Mouse (Mus musculus) gonadal fat pad, adult 2 months (tissue): Measurements from ENCODE around the gene Pard6b. TPM values are rescaled to one million over a fixed set of nuclear protein-coding genes. Genes with fewer than 3 reads are reported as not detected.

Experiments used
- DNase-seq: peaks from one replicate; pipeline ENCODE4 v3.0.0-alpha.2; 2012; ENCODE audit warnings: low read depth
- polyA plus RNA-seq: library from polyadenylated mRNA; depleted of rRNA; stranded (reverse); fragments of >200 nt; gene quantifications from 2 replicates; pipeline ENCODE4 v1.2.3, GENCODE M21; 2012

The Pard6b gene
- polyA plus RNA-seq, 1 experiment = 8.9 TPM

DNA sequence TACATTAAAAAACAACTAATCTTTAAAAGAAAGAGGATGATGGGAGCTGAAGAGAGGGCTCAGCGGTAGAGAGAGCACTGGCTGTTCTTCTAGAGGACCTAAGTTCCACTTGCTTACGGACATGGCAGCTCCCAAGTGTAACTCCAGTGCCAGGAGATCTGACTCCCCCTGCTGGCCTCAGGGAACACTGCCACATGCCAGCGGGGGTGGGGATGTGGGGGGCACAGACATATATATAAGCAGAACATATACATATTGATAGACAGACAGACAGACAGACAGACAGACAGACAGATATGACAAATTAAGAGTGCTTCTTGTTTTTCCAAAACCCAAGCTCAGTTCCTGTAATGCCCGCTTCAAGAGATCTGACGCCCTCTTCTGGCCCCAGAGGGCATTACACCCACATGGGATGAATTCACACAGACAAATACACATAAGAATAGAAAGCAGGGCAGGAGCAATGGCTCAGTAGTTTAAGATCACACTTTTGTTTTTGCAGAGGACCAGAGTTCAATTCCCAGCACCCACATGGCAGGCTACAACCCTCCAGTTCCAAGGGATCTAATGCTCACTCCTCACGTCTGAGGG, 21.5 kb upstream of the Pard6b start:
- DNase-seq = no peak

- DNase-seq = no peak
These were observed 17.1 kb upstream of the Pard6b start for GRCm38 (mm10) chr2:168063712-168064111.

DNA sequence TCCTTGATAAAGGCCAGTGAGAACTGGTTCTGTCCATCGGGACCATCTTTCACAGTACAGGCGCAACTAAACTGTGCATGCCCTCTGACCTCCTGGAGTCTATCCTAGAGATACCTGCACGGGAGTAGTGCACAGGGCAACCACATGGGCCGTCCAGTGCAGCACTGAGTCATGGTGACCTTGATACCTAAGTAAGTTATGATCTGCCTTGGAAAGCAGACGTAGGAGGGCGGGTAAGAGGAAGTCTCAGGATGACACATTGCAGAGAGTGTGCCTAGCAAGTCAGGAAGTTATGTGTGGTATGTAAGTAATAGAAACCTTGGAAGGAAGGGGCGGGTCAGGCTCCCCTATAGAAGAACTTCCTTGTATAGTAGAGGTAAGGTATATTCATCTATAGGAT, 15.3 kb upstream of the Pard6b start:
- no peak for DNase-seq

- no peak for DNase-seq
These were observed 14.0 kb upstream of the Pard6b start for GRCm38 (mm10) chr2:168066783-168067182.

GRCm38 (mm10) chr2:168070425-168070824, 10.4 kb upstream of the Pard6b start:
- DNase-seq = no peak

DNA sequence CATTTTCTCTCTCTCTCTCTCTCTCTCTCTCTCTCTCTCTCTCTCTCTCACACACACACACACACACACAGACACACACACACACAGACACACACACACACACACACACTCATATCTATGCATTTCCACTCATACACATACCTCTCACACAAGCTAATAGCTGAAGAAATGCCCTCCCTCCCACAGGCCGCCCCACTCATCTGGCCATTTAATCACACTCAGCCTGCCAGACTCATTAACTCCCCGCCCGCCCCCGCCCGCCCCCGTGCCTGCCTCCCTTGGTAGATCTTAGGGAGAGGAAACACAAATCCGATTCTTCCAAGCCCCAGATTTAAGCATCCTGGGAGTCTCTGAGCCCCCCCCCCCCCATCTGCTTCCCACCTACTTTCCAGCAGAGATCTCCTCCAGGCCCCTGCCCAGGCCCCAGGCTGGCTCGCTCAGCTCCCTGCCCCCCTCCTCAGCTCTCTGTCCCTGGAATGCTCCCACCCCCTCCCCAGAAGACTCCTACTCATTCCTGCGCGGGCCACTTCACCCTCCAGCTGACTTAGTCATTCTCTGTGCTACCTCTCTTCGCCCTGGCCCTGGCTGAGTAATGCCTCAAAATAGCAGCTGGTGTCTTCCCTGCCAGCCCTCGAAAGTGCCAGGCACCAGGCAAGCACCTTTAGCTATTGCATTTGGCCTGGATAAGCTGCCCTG, 8.2 kb upstream of the Pard6b start:
- no peak for DNase-seq

GRCm38 (mm10) chr2:168073722-168074121, 7.1 kb upstream of the Pard6b start:
- no peak for DNase-seq

GRCm38 (mm10) chr2:168074457-168074856, 6.3 kb upstream of the Pard6b start:
- DNase-seq = no peak

GRCm38 (mm10) chr2:168076840-168077576, 3.8 kb upstream of the Pard6b start:
- no peak for DNase-seq

GRCm38 (mm10) chr2:168078107-168078830, 2.5 kb upstream of the Pard6b start:
- no peak for DNase-seq

- no peak for DNase-seq
These were observed 612 bp downstream of the Pard6b start for GRCm38 (mm10) chr2:168081299-168081932.

- no peak for DNase-seq
These were observed 1.1 kb downstream of the Pard6b start for GRCm38 (mm10) chr2:168081933-168082306.

DNA sequence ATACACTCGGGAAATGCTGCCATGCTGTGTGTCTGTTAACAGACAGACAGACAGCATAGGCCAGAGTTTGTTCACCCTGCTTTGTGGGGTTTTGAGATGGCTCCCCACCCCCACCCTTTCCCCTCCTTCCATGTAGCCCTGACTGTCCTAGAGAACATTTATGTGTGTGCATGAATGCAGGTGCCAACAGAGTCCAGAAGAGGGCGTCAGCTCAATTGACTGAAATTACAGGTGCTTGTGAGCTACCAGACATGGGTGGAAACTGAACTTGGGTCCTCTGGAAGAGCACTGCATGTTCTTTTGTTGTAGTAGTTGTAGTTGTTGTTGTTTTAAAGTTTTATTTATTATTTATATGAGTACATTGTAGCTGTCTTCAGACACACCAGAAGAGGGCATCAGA, 2.8 kb downstream of the Pard6b start:
- DNase-seq = no peak

DNA sequence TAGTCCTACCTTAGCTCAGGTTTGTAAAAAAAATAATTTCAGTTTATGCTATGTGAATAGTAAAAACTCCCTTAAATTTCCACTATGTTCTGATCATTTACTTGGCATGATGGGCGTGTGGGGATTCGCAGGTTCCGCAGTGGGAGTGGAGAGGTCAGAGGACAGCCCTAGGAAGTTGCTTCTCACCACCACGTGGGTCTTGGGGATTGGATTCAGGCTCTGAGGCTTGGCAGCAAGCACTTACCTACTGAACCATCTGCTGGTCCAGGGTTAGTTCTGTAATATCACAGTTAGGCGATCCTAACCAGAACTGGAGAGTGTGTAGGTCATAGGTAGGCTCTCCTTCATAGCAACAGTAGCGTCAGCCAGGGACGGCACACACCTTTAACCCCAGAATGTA, 3.4 kb downstream of the Pard6b start:
- DNase-seq = no peak

DNA sequence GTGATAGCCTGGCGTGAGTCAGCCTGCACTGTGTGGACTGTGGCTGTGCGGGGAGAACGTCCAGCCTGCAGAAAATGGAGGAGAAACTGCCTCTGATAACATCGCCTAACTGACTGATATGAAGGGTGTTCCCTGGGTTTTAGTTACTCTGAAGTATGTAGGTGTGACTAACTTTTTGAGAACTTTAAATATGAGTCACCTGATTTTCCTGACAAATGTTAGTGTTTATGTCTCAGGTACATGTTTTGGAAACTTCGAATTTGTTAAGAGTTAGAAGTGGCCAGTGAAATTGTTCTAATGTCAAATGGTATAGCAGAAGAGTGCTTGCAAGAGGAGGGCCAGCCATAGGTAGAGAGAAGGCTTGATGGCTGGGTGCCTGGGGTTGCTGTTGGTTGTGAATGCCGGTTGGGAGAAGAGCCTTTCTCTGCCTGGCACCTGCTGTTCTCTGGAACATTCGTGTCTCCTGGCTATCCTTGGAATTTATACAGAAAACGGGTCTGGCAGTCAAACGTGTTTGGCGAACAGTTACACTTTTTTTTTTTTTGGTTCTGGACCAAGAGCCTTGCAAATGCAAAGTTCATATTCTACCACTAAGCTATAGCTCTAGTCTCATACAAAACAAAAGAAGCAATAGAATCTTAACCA, 4.9 kb downstream of the Pard6b start:
- no peak for DNase-seq

DNA sequence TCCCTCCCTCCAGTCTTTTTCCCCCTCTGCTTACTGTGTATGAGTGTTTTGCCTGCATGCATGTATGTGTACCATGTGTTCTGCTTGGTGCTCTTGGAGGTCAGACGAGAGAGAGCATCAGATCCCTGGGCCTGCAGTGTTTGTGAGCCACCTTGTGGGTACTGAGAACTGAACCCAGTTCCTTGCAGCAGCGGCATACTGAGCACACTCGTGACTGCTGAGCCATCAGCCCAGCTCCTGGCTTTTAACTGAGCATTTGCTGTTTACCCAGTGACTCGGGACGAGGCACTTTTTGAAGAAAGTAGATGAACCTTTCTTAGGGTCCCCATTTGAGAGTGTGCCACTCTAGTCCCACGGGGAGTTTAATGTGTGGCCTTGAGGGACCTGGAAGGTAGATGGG, 5.5 kb downstream of the Pard6b start:
- DNase-seq = no peak

GRCm38 (mm10) chr2:168086839-168087238, 6.0 kb downstream of the Pard6b start:
- DNase-seq = no peak

GRCm38 (mm10) chr2:168091560-168091959, 10.8 kb downstream of the Pard6b start:
- no peak for DNase-seq

- DNase-seq = no peak
These were observed 12.3 kb downstream of the Pard6b start for GRCm38 (mm10) chr2:168093077-168093476.

GRCm38 (mm10) chr2:168095077-168095476, 14.3 kb downstream of the Pard6b start:
- no peak for DNase-seq

GRCm38 (mm10) chr2:168096487-168096886, 15.7 kb downstream of the Pard6b start:
- DNase-seq = no peak
